Mouse (Mus musculus) neural tube, embryonic 15.5 days (tissue): ENCODE measurements around the gene Fabp3. TPM values are rescaled to one million over a fixed set of nuclear protein-coding genes. Genes with fewer than 3 reads are reported as not detected.

Experiments
- ATAC-seq: fragments of 200-750 bp; cut with Nextera tagmentation; 2 replicates; pipeline ENCODE4 v1.8.0; 2017; ENCODE audit warnings: mild to moderate bottlenecking, moderate TSS enrichment, moderate library complexity; ENCODE audit not compliant: low FRiP score
- H3K27ac ChIP-seq: fragments of 300-500 bp; sonication (generic); replicated peaks from 2 replicates; pipeline ENCODE4 v1.5.1; 2015; ENCODE audit warnings: mild to moderate bottlenecking, inconsistent platforms
- H3K27me3 ChIP-seq: fragments of 300-500 bp; sonication (generic); replicated peaks from 2 replicates; pipeline ENCODE4 v1.6.1; 2015; ENCODE audit warnings: inconsistent platforms
- H3K36me3 ChIP-seq: fragments of 300-500 bp; sonication (generic); 2 replicates; pipeline ENCODE4 v1.6.1; 2015; ENCODE audit warnings: inconsistent platforms
- H3K4me1 ChIP-seq: fragments of 300-500 bp; sonication (generic); 2 replicates; pipeline ENCODE4 v1.6.1; 2015; ENCODE audit warnings: inconsistent platforms
- H3K4me2 ChIP-seq: fragments of 300-500 bp; sonication (generic); 2 replicates; pipeline ENCODE4 v1.6.1; 2015; ENCODE audit warnings: inconsistent platforms, mild to moderate bottlenecking, moderate library complexity
- H3K4me3 ChIP-seq: fragments of 300-500 bp; sonication (generic); replicated peaks from 2 replicates; pipeline ENCODE4 v1.5.1; 2015; ENCODE audit warnings: mild to moderate bottlenecking, inconsistent platforms
- H3K9ac ChIP-seq: fragments of 300-500 bp; sonication (generic); replicated peaks from 2 replicates; pipeline ENCODE4 v1.6.1; 2015; ENCODE audit warnings: mild to moderate bottlenecking, inconsistent platforms
- H3K9me3 ChIP-seq: fragments of 300-500 bp; sonication (generic); replicated peaks from 2 replicates; pipeline ENCODE4 v1.6.1; 2016; ENCODE audit warnings: inconsistent platforms
- WGBS: fragments of 180-500 bp; shearing (Covaris S2); methylation state at CpG from one replicate; pipeline ENCODE4 v1.1.7; 2015; ENCODE audit warnings: mixed read lengths; 5-methylcytosine and 5-hydroxymethylcytosine counted together
- polyA plus RNA-seq: library from polyadenylated mRNA; unstranded; fragments of >200 nt; fragmentation: Nextera tagmentation; extraction: Ambion mirVana; gene quantifications from 2 replicates; pipeline ENCODE4 v1.2.1, GENCODE M21; 2015

Fabp3 gene
- polyA plus RNA-seq, 1 experiment from 2014 or later, result 288 TPM

DNA sequence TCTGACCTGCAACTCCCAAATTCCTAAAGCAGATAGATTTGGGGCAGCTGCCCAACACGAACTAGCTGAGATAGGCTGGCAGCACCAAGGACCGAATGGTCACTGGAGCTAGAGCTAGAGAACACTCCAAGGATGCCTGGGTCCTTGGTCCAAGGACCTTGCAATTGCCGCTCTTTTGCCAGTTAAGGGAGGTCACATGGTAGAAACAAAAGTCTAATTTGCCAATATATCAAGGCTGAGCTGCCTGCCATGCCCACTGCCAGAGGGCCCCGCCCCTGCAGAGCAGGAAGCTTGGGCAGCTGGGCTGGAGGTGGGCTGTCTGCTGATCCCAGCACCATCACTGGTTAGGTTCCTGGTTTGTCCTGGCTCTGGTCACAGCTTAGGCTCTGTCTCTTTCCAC lies 5.2 kb downstream of the Fabp3 start:
- no peak overlapping the region for H3K9ac ChIP-seq
- peaks cover 16% of the 10 kb centered on the region for H3K4me1 ChIP-seq
- H3K27me3 ChIP-seq, result peaks cover 11% of the 10 kb centered on the region
- no peak overlapping the region for H3K4me2 ChIP-seq
- ATAC-seq, result no peak
- WGBS, result 82% methylated on average over 4 of the region's 4 CpGs
- H3K36me3 ChIP-seq, result peaks cover 39% of the 10 kb centered on the region
- no peak overlapping the region for H3K4me3 ChIP-seq
- H3K9me3 ChIP-seq, result no peaks in the 10 kb centered on the region
- H3K27ac ChIP-seq, result no peak overlapping the region

DNA sequence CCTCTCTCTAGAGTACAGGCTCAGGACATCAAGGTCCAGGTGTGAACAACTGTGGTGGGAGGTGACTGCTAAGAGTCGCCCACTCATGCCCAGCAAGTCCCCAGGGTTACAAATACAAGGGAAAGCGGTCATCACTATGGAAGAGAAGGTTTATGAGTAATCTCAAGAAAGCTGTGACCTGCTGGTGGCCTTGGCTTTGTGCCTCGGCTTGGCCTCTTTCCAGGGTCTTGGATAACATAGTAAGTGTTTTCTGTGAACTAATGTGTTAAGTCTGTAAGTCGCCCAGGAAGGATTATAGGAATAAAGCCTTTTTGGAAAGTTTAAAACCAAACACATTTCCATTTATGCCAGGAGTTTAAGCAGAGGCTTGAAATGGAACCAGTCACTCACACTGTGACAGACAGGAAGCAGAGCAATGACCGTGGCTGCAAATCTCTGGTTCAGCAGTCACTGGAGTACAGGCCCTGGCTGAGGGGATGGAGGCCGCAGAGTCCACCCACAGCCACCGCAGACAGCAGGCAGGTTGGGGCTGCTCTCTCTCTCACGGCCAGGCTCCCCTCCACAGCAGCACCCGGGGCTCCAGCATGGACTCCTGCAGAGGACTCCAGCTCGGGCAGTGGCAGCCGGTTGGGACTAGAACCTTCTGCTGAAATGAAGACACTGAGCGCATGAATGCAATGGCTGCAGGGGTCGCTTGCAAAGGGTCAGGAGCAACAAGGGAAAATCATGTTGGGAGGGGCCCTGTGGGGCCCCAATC lies 7.6 kb downstream of the Fabp3 start:
- H3K9ac ChIP-seq, result no peak overlapping the region
- H3K9me3 ChIP-seq, result no peaks in the 10 kb centered on the region
- H3K4me2 ChIP-seq, result no peak overlapping the region
- H3K36me3 ChIP-seq, result peaks cover 60% of the 10 kb centered on the region
- no peaks in the 10 kb centered on the region for H3K4me1 ChIP-seq
- WGBS, result 72% methylated on average over 13 of the region's 13 CpGs
- no peaks in the 10 kb centered on the region for H3K27me3 ChIP-seq
- no peak for ATAC-seq
- H3K4me3 ChIP-seq, result no peak overlapping the region
- H3K27ac ChIP-seq, result no peak overlapping the region

DNA sequence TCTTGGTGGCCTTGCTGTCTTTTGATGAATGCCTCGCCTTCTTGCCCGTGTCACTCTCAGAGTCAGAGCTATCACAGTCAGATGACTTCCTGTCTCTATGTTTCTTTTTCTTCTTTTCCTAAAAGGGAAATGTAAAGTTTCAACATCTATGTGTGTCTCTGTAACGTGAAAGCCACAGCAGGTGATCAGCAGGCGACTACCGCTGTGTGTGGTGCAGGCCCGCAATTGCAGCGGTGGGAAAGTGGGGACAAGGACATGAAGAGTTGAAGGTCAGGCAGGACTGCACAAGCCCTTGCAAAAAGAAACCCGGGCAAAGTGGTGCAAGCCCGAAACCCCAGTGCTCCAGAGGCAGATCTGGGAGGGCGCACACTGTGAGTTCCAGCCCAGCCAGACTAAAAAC lies 8.3 kb downstream of the Fabp3 start:
- Histone ChIP-seq H3K27me3 (no peaks in the 10 kb centered on the region), H3K36me3 (peaks cover 64% of the 10 kb centered on the region), H3K9me3 (no peaks in the 10 kb centered on the region), H3K9ac (no peak overlapping the region), H3K4me1 (no peaks in the 10 kb centered on the region), H3K27ac (no peak overlapping the region), H3K4me3 (no peak overlapping the region), H3K4me2 (no peak overlapping the region)
- no peak for ATAC-seq
- WGBS, result 78% methylated on average over 10 of the region's 10 CpGs

DNA sequence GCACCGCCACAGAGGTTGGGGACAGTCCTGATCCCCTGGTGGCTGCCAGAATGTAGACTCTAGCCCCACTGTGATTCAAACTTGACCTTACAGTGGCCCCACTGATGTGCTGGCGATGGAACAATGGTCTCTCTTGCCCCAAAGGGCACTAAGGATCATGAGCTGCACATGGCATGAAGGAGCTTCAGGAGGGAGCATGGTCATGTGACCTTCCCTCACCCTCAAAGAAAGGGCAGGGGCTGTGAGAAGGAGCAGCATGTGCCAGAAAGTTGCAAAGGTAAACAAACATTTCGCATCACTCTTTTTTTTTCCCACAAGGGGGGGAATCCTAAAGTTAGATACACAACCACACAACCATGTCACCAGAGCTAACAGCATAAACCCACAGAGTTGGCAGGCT lies 9.7 kb downstream of the Fabp3 start:
- Histone ChIP-seq H3K9me3 (no peaks in the 10 kb centered on the region), H3K27ac (no peak overlapping the region), H3K4me3 (no peak overlapping the region), H3K36me3 (peaks cover 69% of the 10 kb centered on the region), H3K27me3 (no peaks in the 10 kb centered on the region), H3K9ac (no peak overlapping the region), H3K4me1 (no peaks in the 10 kb centered on the region), H3K4me2 (no peak overlapping the region)
- ATAC-seq, result no peak
- WGBS, result 69% methylated on average over 3 of the region's 3 CpGs

DNA sequence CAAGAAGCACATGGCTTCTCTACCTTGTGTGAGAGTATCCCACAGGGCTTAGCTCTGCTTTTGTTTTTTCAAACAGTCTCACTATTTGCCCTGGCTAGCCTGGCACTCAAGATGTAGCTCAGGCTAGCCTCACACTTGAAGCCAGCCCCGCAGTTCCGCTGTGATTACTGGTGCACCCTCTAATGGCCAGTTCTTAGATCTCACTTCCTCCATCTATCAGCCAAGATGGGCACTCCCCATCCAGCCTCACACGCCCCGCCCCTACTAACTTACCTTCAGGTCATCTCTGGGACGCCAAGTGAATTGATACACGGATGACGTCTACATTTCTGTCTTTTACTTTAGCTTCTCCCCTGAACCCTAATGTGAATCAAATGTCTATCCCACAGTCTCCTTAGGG lies 11.2 kb downstream of the Fabp3 start:
- 90% methylated on average over 7 of the region's 7 CpGs for WGBS

DNA sequence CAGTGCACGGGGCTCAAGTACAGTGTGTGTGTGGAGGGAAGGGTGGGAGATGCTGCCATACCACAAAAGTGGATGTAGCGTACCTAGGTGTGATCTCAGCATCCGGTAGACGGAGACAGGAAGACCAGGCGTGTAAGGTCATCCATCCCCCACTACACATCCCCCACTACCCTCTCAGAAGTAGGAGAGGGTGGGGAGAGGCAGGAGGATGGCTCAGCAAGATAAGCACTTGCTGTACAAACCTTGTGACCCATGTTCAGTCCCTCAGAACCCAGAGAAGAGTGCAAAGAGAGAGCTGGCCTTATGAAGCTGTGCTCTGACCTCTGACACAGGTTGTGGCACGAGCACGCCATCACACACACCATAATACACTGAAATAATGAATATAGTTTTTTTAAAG lies 13.2 kb downstream of the Fabp3 start:
- 95% methylated on average over 7 of the region's 7 CpGs for WGBS
- no peak overlapping the region for H3K4me2 ChIP-seq
- H3K9me3 ChIP-seq, result no peaks in the 10 kb centered on the region
- no peak for ATAC-seq
- no peaks in the 10 kb centered on the region for H3K27me3 ChIP-seq
- peaks cover 72% of the 10 kb centered on the region for H3K36me3 ChIP-seq
- H3K27ac ChIP-seq, result no peak overlapping the region
- no peak overlapping the region for H3K9ac ChIP-seq
- H3K4me3 ChIP-seq, result no peak overlapping the region
- no peaks in the 10 kb centered on the region for H3K4me1 ChIP-seq

More for the DNA sequence above, 11.2 kb downstream of the Fabp3 start:
- Histone ChIP-seq H3K9me3 (no peaks in the 10 kb centered on the region), H3K4me3 (no peak overlapping the region), H3K27me3 (no peaks in the 10 kb centered on the region), H3K36me3 (peaks cover 69% of the 10 kb centered on the region), H3K4me2 (no peak overlapping the region), H3K27ac (no peak overlapping the region), H3K4me1 (no peaks in the 10 kb centered on the region), H3K9ac (no peak overlapping the region)
- ATAC-seq, result no peak

DNA sequence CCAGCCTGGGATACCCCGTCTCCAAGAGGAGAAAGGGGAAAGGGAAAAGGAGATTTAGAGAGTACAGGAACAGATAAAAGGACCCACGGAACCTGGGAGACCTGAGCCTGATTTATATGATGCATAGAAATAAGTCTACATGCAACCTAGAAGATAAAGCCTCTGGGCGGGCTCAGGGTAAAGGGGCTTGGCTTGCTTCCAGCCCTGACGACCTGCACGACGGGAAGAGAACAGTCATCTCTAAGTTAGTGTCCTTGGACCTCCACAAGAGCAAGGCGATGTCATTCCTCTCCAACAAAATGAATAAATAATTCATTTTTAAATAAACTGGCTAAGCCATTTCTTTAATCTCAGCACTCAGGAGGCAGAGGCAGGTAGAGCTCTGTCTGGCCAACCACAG lies 14.2 kb downstream of the Fabp3 start:
- H3K4me1 ChIP-seq, result no peaks in the 10 kb centered on the region
- H3K9ac ChIP-seq, result no peak overlapping the region
- ATAC-seq, result no peak
- no peaks in the 10 kb centered on the region for H3K9me3 ChIP-seq
- H3K36me3 ChIP-seq, result peaks cover 78% of the 10 kb centered on the region
- no peaks in the 10 kb centered on the region for H3K27me3 ChIP-seq
- H3K4me3 ChIP-seq, result no peak overlapping the region
- WGBS, result 81% methylated on average over 7 of the region's 7 CpGs
- H3K27ac ChIP-seq, result no peak overlapping the region
- no peak overlapping the region for H3K4me2 ChIP-seq

DNA sequence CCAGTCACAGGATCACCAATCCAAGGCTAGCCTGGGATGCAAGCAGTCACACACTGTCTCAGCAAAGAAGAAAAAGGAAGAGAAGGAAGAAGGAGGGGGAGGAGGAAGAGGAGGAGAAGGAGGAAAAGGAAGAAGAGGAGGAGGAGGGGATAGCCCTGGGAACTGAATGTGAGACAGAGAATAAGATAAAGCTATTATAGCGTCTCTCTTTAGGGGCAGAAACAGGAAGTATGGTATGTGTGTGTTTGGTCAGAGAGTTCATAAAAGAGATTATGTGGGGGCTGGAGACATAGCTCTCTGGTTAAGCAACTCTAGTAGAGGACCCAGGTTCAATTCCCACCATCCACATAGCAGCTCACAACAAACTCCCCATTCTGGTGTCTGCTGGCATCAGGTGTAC lies 14.8 kb downstream of the Fabp3 start:
- Histone ChIP-seq H3K4me1 (no peaks in the 10 kb centered on the region), H3K4me3 (no peak overlapping the region), H3K9me3 (no peaks in the 10 kb centered on the region), H3K9ac (no peak overlapping the region), H3K36me3 (peaks cover 83% of the 10 kb centered on the region), H3K27ac (no peak overlapping the region), H3K4me2 (no peak overlapping the region), H3K27me3 (no peaks in the 10 kb centered on the region)
- 92% methylated on average over 1 of the region's 1 CpGs for WGBS
- no peak for ATAC-seq

DNA sequence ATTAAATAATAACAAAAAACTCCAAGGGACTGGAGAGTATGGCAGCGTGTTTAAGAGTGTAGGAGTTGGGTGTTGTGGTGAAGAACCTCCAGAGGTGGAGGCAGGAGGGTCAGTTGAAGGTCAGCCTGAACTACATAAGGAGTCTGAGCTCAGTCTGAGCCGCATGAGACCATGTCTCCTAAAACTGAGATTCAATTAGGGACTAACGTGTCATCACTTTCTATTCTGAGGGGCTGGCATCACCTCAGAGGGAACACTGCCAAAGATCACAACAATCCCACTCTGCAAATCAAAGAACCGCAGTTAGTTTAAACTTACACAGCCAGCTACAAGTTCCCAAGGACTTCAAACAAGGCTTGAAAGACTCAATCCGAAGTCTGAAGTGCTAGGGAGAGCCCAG lies 15.2 kb downstream of the Fabp3 start:
- no peak overlapping the region for H3K4me3 ChIP-seq
- no peak overlapping the region for H3K9ac ChIP-seq
- H3K9me3 ChIP-seq, result no peaks in the 10 kb centered on the region
- H3K36me3 ChIP-seq, result peaks cover 84% of the 10 kb centered on the region
- H3K4me1 ChIP-seq, result no peaks in the 10 kb centered on the region
- no peaks in the 10 kb centered on the region for H3K27me3 ChIP-seq
- no peak overlapping the region for H3K4me2 ChIP-seq
- H3K27ac ChIP-seq, result no peak overlapping the region
- 84% methylated on average over 5 of the region's 5 CpGs for WGBS
- ATAC-seq, result no peak

DNA sequence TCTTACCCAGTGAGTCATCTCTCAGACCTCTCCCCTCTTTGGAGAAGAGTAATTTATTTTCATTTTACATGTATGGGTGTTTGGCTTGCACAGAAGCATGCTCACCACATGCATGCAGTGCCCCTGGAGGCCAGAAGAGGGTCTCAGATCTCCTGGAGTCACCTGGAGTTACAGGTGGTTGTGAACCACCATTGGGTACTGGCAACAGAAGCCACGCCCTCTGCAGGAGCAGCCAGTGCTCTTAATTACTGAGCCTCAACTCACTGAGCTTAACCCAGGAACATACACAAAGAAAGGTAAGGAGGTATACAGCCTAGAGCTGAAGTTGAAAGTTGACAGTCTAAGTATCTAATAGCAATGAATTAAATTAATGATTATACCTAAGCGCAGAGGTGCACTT lies 17.1 kb downstream of the Fabp3 start:
- H3K9ac ChIP-seq, result no peak overlapping the region
- no peaks in the 10 kb centered on the region for H3K27me3 ChIP-seq
- H3K9me3 ChIP-seq, result no peaks in the 10 kb centered on the region
- peaks cover 70% of the 10 kb centered on the region for H3K36me3 ChIP-seq
- no peak overlapping the region for H3K4me2 ChIP-seq
- WGBS, result 98% methylated on average over 2 of the region's 2 CpGs
- H3K27ac ChIP-seq, result no peak overlapping the region
- H3K4me3 ChIP-seq, result no peak overlapping the region
- ATAC-seq, result no peak
- H3K4me1 ChIP-seq, result no peaks in the 10 kb centered on the region

DNA sequence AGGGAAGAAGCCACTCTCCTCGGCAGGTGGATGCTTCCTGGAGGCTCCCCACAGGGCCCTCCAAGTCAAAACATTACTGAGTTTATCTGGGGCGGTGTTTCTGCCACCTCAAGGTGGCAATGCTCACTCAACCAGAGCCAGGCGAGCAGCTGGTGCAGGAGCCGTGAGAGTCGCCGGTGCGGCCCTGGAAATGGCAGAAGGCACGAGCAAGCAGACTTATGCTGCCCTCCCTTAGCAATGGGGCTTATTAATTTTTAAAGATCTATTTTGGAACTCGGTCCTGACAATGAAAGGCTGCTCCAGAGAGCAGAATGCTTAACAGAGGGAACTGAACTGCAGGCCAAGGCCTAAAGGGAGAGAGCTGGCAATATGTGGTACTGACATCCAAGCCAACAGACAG lies 19.0 kb downstream of the Fabp3 start:
- H3K9me3 ChIP-seq, result no peaks in the 10 kb centered on the region
- peaks cover 61% of the 10 kb centered on the region for H3K36me3 ChIP-seq
- H3K4me3 ChIP-seq, result no peak overlapping the region
- H3K9ac ChIP-seq, result no peak overlapping the region
- no peak overlapping the region for H3K4me2 ChIP-seq
- ATAC-seq, result no peak
- H3K4me1 ChIP-seq, result no peaks in the 10 kb centered on the region
- no peaks in the 10 kb centered on the region for H3K27me3 ChIP-seq
- H3K27ac ChIP-seq, result no peak overlapping the region
- 80% methylated on average over 9 of the region's 9 CpGs for WGBS

DNA sequence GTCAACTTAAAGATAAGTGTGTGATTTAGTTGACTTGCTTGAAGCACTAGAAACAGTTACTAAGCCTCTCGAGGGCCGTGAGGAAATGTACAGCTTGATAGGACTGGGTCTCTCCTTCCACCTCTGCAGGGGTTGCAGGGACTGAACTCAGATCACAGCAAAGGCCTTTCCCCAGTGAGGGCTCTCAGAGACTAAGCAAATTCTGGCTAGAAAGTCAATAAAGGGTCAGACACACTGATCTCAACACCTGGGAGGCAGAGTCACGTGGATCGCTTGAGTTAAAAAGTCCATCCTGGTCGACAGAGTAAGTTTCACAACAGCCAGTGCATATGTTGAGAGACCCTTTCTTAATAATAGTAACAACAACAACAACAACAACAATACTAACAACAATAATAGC lies 27.5 kb downstream of the Fabp3 start:
- 91% methylated on average over 5 of the region's 5 CpGs for WGBS
- ATAC-seq, result no peak
- Histone ChIP-seq H3K9ac (no peak overlapping the region), H3K27me3 (no peaks in the 10 kb centered on the region), H3K4me3 (no peak overlapping the region), H3K9me3 (no peaks in the 10 kb centered on the region), H3K4me2 (no peak overlapping the region), H3K4me1 (no peaks in the 10 kb centered on the region), H3K36me3 (peaks cover 49% of the 10 kb centered on the region), H3K27ac (no peak overlapping the region)
